Mouse (Mus musculus): ENCODE results near the gene Stmnd1. TPM values are rescaled to one million over a fixed set of nuclear protein-coding genes. Genes with fewer than 3 reads are reported as not detected.

Stmnd1 gene
- polyA plus RNA-seq, 1 experiment from 2014 or later = not detected

Other genes starting within 250 kb of the Stmnd1 start
- 2.4 and 3.6 TPM in 2 replicates for gene Rbm24, start 144.7 kb downstream of the Stmnd1 start, polyA plus RNA-seq (2016; fragmentation: Nextera tagmentation; extraction: Ambion mirVana)
- 9.4 and 10.2 TPM in 2 replicates for gene Cap2, start 228.1 kb downstream of the Stmnd1 start, polyA plus RNA-seq (2016; fragmentation: Nextera tagmentation; extraction: Ambion mirVana)

Measured in hindbrain, embryonic 12.5 days (tissue).